Mouse (Mus musculus) testis, adult 2 months (tissue): ENCODE results near the gene Tbcel.

ENCODE experiments used
- CTCF ChIP-seq: fragments of 200-500 bp; IDR thresholded peaks from 2 replicates; pipeline ENCODE4 v1.5.1; 2012; ENCODE audit warnings: low read depth, mild to moderate bottlenecking, inconsistent platforms, low read length, moderate library complexity; ENCODE audit not compliant: control insufficient read depth, insufficient read depth, insufficient replicate concordance
- POLR2A ChIP-seq: fragments of 200-500 bp; IDR thresholded peaks from 2 replicates; pipeline ENCODE4 v1.6.1; 2012; ENCODE audit warnings: low read depth, mild to moderate bottlenecking, inconsistent platforms, low read length, moderate library complexity; ENCODE audit not compliant: control insufficient read depth

GRCm38 (mm10) chr9:42378071-42378470 lies 129.5 kb downstream of the Tbcel start:
- no peak for TF ChIP-seq POLR2A
- TF ChIP-seq CTCF: no peak
